Mouse (Mus musculus) testis, adult 2 months (tissue): ENCODE results near the gene Manba. TPM values are rescaled to one million over a fixed set of nuclear protein-coding genes. Genes with fewer than 3 reads are reported as not detected.

Source experiments
- H3K27ac ChIP-seq: fragments of 200-500 bp; 2 replicates; pipeline ENCODE4 v1.5.1; 2012; ENCODE audit warnings: low read depth, low read length; ENCODE audit not compliant: control insufficient read depth, insufficient read depth
- H3K27me3 ChIP-seq: fragments of 200-500 bp; 2 replicates; pipeline ENCODE4 v1.6.1; 2012; ENCODE audit warnings: mild to moderate bottlenecking, low read length, moderate library complexity; ENCODE audit not compliant: control insufficient read depth, insufficient read depth
- H3K36me3 ChIP-seq: fragments of 200-500 bp; 2 replicates; pipeline ENCODE4 v1.6.1; 2012; ENCODE audit warnings: mild to moderate bottlenecking, low read length; ENCODE audit not compliant: control insufficient read depth, insufficient read depth
- H3K4me1 ChIP-seq: fragments of 200-500 bp; 2 replicates; pipeline ENCODE4 v1.6.1; 2012; ENCODE audit warnings: low read length; ENCODE audit not compliant: control insufficient read depth, insufficient read depth
- H3K4me3 ChIP-seq: fragments of 200-500 bp; 2 replicates; pipeline ENCODE4 v1.5.1; 2012; ENCODE audit warnings: low read depth, mild to moderate bottlenecking, low read length, moderate library complexity, mixed read lengths; ENCODE audit not compliant: control insufficient read depth
- CTCF ChIP-seq: fragments of 200-500 bp; IDR thresholded peaks from 2 replicates; pipeline ENCODE4 v1.5.1; 2012; ENCODE audit warnings: low read depth, mild to moderate bottlenecking, inconsistent platforms, low read length, moderate library complexity; ENCODE audit not compliant: control insufficient read depth, insufficient read depth, insufficient replicate concordance
- POLR2A ChIP-seq: fragments of 200-500 bp; IDR thresholded peaks from 2 replicates; pipeline ENCODE4 v1.6.1; 2012; ENCODE audit warnings: low read depth, mild to moderate bottlenecking, inconsistent platforms, low read length, moderate library complexity; ENCODE audit not compliant: control insufficient read depth
- polyA plus RNA-seq: library from polyadenylated mRNA; depleted of rRNA; stranded (reverse); fragments of >200 nt; gene quantifications from 2 replicates; pipeline ENCODE4 v1.2.3, GENCODE M21; 2012; rRNA removed

Manba gene
- polyA plus RNA-seq, result 5.6 and 8.5 TPM in 2 replicates

GRCm38 (mm10) chr3:135485128-135485899 is at the start of gene Manba:
Gene Manba (plus strand): TSS chr3:135485611.
- TF ChIP-seq CTCF (no peak), POLR2A (no peak)
- Histone ChIP-seq H3K4me1 (peaks cover 6% of the 10 kb centered on the region), H3K4me3 (peak within 1 kb of the TSS; percentile 92), H3K36me3 (no peaks in the 10 kb centered on the region), H3K27ac (no peak within 1 kb of the TSS), H3K27me3 (no peaks in the 10 kb centered on the region)

GRCm38 (mm10) chr3:135436901-135437616 is 48.4 kb upstream of the Manba start:
- peak overlapping the region; percentile 82 for H3K27ac ChIP-seq
- TF ChIP-seq CTCF (no peak), POLR2A (no peak)
- peak overlapping the region; percentile 99 for H3K4me3 ChIP-seq
- H3K36me3 ChIP-seq, result peaks cover 3% of the 10 kb centered on the region
- H3K4me1 ChIP-seq, result no peaks in the 10 kb centered on the region; the same call in 1 of the 2 replicates
- H3K27me3 ChIP-seq, result no peaks in the 10 kb centered on the region

- Histone ChIP-seq H3K27ac (peak within 1 kb of the TSS; percentile 98), H3K36me3 (peaks cover 3% of the 10 kb centered on the region), H3K4me3 (peak within 1 kb of the TSS; percentile 99), H3K4me1 (no peaks in the 10 kb centered on the region; the same call in 1 of the 2 replicates), H3K27me3 (no peaks in the 10 kb centered on the region)
- TF ChIP-seq CTCF, result no peak
These were observed 47.5 kb upstream of the Manba start, which contains the start of gene Ube2d3 for GRCm38 (mm10) chr3:135437758-135438495. Gene Ube2d3 (plus strand): TSS chr3:135438149.

DNA sequence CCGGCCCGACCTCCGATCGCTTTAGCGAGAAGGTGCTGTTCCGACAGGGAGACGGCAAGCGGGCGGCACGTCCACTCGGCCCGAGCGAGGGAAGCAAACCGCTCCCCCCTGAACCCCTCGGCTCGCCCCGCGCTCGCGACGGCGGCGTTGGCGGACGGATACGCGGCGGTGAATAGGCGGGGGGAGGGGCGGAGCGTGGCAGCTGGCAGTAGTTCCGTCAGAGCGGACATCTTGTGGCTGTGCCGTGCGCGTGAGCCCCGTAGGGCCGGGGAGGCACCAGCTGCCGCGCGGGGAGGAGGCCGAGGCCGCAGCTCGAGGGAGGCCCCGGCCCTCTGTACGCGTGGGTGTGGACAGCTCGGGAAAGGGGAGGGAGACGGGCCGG is 46.9 kb upstream of the Manba start:
- Histone ChIP-seq H3K4me3 (peak overlapping the region; percentile 99), H3K4me1 (no peaks in the 10 kb centered on the region; the same call in 1 of the 2 replicates), H3K36me3 (peaks cover 3% of the 10 kb centered on the region), H3K27me3 (no peaks in the 10 kb centered on the region), H3K27ac (peak overlapping the region; percentile 98)
- TF ChIP-seq POLR2A, result peak; percentile 82
- 0 out of 2 replicates have a peak, but pooled peaks have one; percentile 2 for TF ChIP-seq CTCF

DNA sequence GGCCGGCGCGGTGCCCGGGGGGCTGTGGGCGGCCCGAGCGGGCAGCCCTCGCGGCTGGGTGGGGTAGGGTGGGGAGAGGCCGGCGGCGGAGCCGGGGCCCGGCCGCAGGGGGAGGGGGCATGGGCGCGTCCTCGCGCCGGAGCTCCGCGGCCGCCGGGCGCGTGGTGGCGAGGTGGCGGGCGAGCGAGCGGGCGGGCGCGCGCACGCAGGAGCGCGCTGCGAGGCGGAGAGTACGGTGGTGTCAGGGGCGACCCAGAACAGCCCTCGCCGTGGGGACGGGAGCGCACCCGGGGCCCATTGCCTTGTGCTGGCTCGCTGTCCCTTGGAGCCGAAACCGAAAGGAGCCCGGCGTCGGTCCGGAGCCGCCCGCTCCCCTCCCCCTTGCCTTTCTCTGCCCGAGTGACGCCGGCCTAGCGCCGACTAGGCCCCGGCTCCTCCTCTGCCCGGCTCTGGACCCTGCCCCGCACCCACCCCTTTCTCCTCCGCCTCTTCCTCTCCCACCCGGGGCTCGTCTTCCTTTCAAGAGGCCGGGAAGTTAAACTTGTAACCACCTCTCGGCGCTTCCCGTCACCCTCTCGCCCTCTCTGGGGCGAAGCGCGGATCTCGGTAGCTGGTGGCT is 46.4 kb upstream of the Manba start:
- peaks cover 3% of the 10 kb centered on the region for H3K36me3 ChIP-seq
- TF ChIP-seq CTCF (no peak), POLR2A (no peak; the same call in 1 of the 2 replicates)
- H3K4me1 ChIP-seq, result no peaks in the 10 kb centered on the region; the same call in 1 of the 2 replicates
- peak overlapping the region; percentile 99 for H3K4me3 ChIP-seq
- H3K27ac ChIP-seq, result peak overlapping the region; percentile 98
- H3K27me3 ChIP-seq, result no peaks in the 10 kb centered on the region

DNA sequence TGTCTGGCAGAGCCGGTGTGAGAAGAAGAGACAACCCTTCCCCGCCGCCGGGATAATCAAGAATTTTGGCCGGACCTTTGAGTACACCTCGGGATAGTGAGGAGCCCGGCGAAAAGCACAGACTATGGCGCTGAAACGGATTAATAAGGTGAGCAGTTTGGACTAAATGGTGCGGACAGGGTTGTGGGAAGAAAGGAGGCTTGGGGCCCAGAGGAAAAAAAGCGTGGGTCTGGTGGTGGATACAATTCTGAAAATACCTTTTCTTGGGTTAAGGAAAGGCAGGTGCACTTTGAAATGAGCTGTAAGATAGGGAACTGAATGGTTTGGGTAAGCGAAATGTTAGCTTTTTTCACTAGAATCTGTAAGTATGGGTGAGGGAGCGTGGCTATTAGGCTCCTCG is 45.8 kb upstream of the Manba start:
- no peak for TF ChIP-seq POLR2A
- TF ChIP-seq CTCF, result no peak
- H3K27me3 ChIP-seq, result no peaks in the 10 kb centered on the region
- H3K27ac ChIP-seq, result peak overlapping the region; percentile 98
- H3K4me1 ChIP-seq, result no peaks in the 10 kb centered on the region; the same call in 1 of the 2 replicates
- H3K36me3 ChIP-seq, result peaks cover 3% of the 10 kb centered on the region
- peak overlapping the region; percentile 99 for H3K4me3 ChIP-seq
